Mouse (Mus musculus): ENCODE measurements around the gene Tspan32. TPM values are rescaled to one million over a fixed set of nuclear protein-coding genes. Genes with fewer than 3 reads are reported as not detected.

Tspan32 gene
- polyA plus RNA-seq, 1 experiment from 2014 or later = 37.5 TPM

DNA sequence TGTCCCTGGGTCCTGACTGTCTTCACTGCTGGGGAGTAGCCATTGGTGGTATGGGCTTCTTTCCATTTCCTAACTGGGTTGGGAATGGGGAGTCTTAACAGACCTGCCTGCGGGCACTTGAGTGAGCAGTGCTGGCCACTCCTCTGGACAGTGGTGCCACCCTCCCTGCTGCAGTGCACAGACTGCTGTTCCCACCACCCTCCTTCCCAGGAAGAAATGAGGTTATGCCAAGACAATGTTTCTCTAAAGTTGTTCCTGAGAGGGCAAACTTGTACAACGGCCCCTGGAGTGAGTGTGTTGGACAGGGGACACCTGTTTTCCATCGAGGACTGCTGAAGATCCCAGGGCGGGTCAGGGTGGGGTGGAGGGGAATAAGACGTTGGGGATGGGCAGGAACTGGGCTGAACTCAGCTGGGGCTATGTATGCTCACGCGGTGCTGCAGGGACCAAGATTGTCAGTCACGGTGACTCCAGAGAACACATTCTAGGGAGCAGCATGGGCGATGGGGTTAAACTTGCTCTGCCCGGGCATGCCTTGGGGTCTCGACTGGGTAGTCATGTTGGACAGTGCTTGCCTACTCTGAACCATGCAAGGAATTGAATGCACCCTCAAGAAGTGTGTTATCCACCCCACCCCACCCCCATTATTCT, 49.2 kb downstream of the Tspan32 start:
- Histone ChIP-seq H3K36me3 (replicated peaks; ENCODE audit: insufficient read depth, low read length) (no peaks in the 10 kb centered on the region; the same call in 1 of the 2 replicates), H3K27me3 (ENCODE audit: insufficient read depth, low read length) (no peaks in the 10 kb centered on the region), H3K9ac (replicated peaks) (peak overlapping the region; percentile 92), H3K9me3 (ENCODE audit: low read length) (no peaks in the 10 kb centered on the region), H3K27ac (ENCODE audit: low read depth) (peak overlapping the region; percentile 96; the same call in 1 of the 2 replicates), H3K4me1 (ENCODE audit: insufficient read depth) (peaks cover 89% of the 10 kb centered on the region), H3K4me2 (ENCODE audit: low read depth, low read length) (peak overlapping the region; percentile 91), H3K4me3 (ENCODE audit: low read depth, low read length) (peak overlapping the region; percentile 87)
- DNase-seq (no peak), ATAC-seq (no peak)
- 25% methylated on average over 11 of the region's 11 CpGs for WGBS (ENCODE audit: insufficient replicate concordance)
- TF ChIP-seq EP300 (IDR thresholded peaks at IDR 0.05; ENCODE audit: low read depth) (no peak), CTCF (IDR thresholded peaks at IDR 0.05; ENCODE audit: low read depth) (no peak)

DNA sequence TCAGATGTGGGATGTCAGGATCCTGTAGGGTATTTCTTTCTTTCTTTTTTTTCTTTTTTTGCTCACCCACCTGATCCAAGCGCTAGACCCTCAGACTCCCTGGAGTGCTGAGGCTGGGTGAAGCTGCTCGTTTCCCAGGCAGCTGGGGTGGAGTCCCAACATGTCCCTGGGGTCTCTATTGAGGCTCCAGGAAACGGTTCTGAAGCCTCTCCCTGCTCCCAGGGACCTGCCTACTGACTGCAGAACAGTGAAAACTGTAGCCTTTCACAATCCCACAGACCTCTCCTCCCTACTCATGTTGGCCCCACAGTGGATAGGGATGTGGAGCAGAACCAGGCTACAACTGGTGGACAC, 49.7 kb downstream of the Tspan32 start:
- Histone ChIP-seq H3K4me1 (ENCODE audit: insufficient read depth) (peaks cover 88% of the 10 kb centered on the region), H3K36me3 (replicated peaks; ENCODE audit: insufficient read depth, low read length) (no peaks in the 10 kb centered on the region; the same call in 1 of the 2 replicates), H3K9ac (replicated peaks) (peak overlapping the region; percentile 92), H3K27ac (ENCODE audit: low read depth) (peak overlapping the region; percentile 30; the same call in 1 of the 2 replicates), H3K4me2 (ENCODE audit: low read depth, low read length) (peak overlapping the region; percentile 91), H3K9me3 (ENCODE audit: low read length) (no peaks in the 10 kb centered on the region), H3K4me3 (ENCODE audit: low read depth, low read length) (peak overlapping the region; percentile 87), H3K27me3 (ENCODE audit: insufficient read depth, low read length) (no peaks in the 10 kb centered on the region)
- ATAC-seq = no peak
- DNase-seq = no peak
- no peak for TF ChIP-seq EP300 (IDR thresholded peaks at IDR 0.05; ENCODE audit: low read depth)
- WGBS (ENCODE audit: insufficient replicate concordance) = 32% methylated on average over 3 of the region's 3 CpGs

DNA sequence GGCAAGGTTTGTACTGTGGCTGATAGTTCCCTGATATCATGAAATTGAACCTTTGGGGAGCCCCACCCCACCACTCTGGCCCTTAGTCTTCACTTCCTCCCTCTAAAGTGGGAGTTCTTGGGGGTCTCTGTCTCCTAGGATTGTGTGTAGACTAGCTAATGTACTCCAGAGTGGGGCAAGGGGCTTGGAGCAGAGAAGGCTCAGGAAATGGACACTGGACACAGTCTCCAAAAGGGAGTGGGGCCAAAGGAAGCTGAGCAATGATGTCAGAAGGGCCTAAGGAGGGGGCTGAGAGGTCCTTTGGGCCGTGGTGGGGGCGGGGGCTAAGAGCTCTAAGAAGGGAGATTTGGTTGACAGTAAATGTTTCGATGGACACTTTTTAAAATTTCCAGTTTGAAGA, 50.2 kb downstream of the Tspan32 start:
- H3K27me3 ChIP-seq (ENCODE audit: insufficient read depth, low read length) = no peaks in the 10 kb centered on the region
- DNase-seq (no peak), ATAC-seq (no peak)
- 46% methylated on average over 3 of the region's 3 CpGs for WGBS (ENCODE audit: insufficient replicate concordance)
- no peaks in the 10 kb centered on the region for H3K9me3 ChIP-seq (ENCODE audit: low read length)
- H3K4me1 ChIP-seq (ENCODE audit: insufficient read depth) = peaks cover 84% of the 10 kb centered on the region
- TF ChIP-seq CTCF (IDR thresholded peaks at IDR 0.05; ENCODE audit: low read depth) (no peak), EP300 (IDR thresholded peaks at IDR 0.05; ENCODE audit: low read depth) (no peak)
- H3K36me3 ChIP-seq (replicated peaks; ENCODE audit: insufficient read depth, low read length) = no peaks in the 10 kb centered on the region; the same call in 1 of the 2 replicates
- H3K4me3 ChIP-seq (ENCODE audit: low read depth, low read length) = peak overlapping the region; percentile 87
- H3K4me2 ChIP-seq (ENCODE audit: low read depth, low read length) = peak overlapping the region; percentile 91
- peak overlapping the region; percentile 30; the same call in 1 of the 2 replicates for H3K27ac ChIP-seq (ENCODE audit: low read depth)
- H3K9ac ChIP-seq (replicated peaks) = peak overlapping the region; percentile 92

GRCm38 (mm10) chr7:143055499-143056186, 50.8 kb downstream of the Tspan32 start:
- DNase-seq (no peak), ATAC-seq (no peak)
- Histone ChIP-seq H3K9me3 (ENCODE audit: low read length) (no peaks in the 10 kb centered on the region), H3K4me1 (ENCODE audit: insufficient read depth) (peaks cover 81% of the 10 kb centered on the region), H3K27me3 (ENCODE audit: insufficient read depth, low read length) (no peaks in the 10 kb centered on the region), H3K36me3 (replicated peaks; ENCODE audit: insufficient read depth, low read length) (peaks cover 1% of the 10 kb centered on the region; the same call in 1 of the 2 replicates), H3K27ac (ENCODE audit: low read depth) (peak overlapping the region; percentile 51), H3K4me2 (ENCODE audit: low read depth, low read length) (peak overlapping the region; percentile 91), H3K9ac (replicated peaks) (peak overlapping the region; percentile 92), H3K4me3 (ENCODE audit: low read depth, low read length) (peak overlapping the region; percentile 87)
- TF ChIP-seq CTCF (IDR thresholded peaks at IDR 0.05; ENCODE audit: low read depth) (no peak), EP300 (IDR thresholded peaks at IDR 0.05; ENCODE audit: low read depth) (no peak)
- 37% methylated on average over 11 of the region's 11 CpGs for WGBS (ENCODE audit: insufficient replicate concordance)

GRCm38 (mm10) chr7:143057023-143057422, 52.2 kb downstream of the Tspan32 start:
- no peaks in the 10 kb centered on the region for H3K27me3 ChIP-seq (ENCODE audit: insufficient read depth, low read length)
- WGBS (ENCODE audit: insufficient replicate concordance) = 43% methylated on average over 5 of the region's 5 CpGs
- no peaks in the 10 kb centered on the region for H3K9me3 ChIP-seq (ENCODE audit: low read length)
- H3K36me3 ChIP-seq (replicated peaks; ENCODE audit: insufficient read depth, low read length) = peaks cover 10% of the 10 kb centered on the region; the same call in 1 of the 2 replicates
- TF ChIP-seq CTCF (IDR thresholded peaks at IDR 0.05; ENCODE audit: low read depth) (no peak), EP300 (IDR thresholded peaks at IDR 0.05; ENCODE audit: low read depth) (no peak)
- peak overlapping the region; percentile 33; the same call in 1 of the 2 replicates for H3K4me2 ChIP-seq (ENCODE audit: low read depth, low read length)
- ATAC-seq (no peak), DNase-seq (no peak)
- H3K27ac ChIP-seq (ENCODE audit: low read depth) = peak overlapping the region; percentile 79
- H3K4me1 ChIP-seq (ENCODE audit: insufficient read depth) = peaks cover 72% of the 10 kb centered on the region
- no peak overlapping the region for H3K9ac ChIP-seq (replicated peaks)
- H3K4me3 ChIP-seq (ENCODE audit: low read depth, low read length) = no peak overlapping the region

- WGBS (ENCODE audit: insufficient replicate concordance) = 11% methylated on average over 9 of the region's 9 CpGs
- H3K27me3 ChIP-seq (ENCODE audit: insufficient read depth, low read length) = no peaks in the 10 kb centered on the region
- ATAC-seq (peak; percentile 16), DNase-seq (no peak)
- no peak overlapping the region for H3K4me3 ChIP-seq (ENCODE audit: low read depth, low read length)
- no peak overlapping the region; the same call in 1 of the 2 replicates for H3K9ac ChIP-seq (replicated peaks)
- peak overlapping the region; percentile 79 for H3K27ac ChIP-seq (ENCODE audit: low read depth)
- TF ChIP-seq CTCF (IDR thresholded peaks at IDR 0.05; ENCODE audit: low read depth) (no peak), EP300 (IDR thresholded peaks at IDR 0.05; ENCODE audit: low read depth) (peak; percentile 73)
- peaks cover 16% of the 10 kb centered on the region for H3K36me3 ChIP-seq (replicated peaks; ENCODE audit: insufficient read depth, low read length)
- no peaks in the 10 kb centered on the region for H3K9me3 ChIP-seq (ENCODE audit: low read length)
- peaks cover 67% of the 10 kb centered on the region for H3K4me1 ChIP-seq (ENCODE audit: insufficient read depth)
- peak overlapping the region; percentile 52 for H3K4me2 ChIP-seq (ENCODE audit: low read depth, low read length)
Observed at GRCm38 (mm10) chr7:143057667-143058220, 52.9 kb downstream of the Tspan32 start.

Measured in liver, postnatal 0 days (tissue).